Mouse (Mus musculus) lung, postnatal 0 days (tissue): ENCODE results near the gene Ggt5.

Experiments
- CTCF ChIP-seq: IDR thresholded peaks from 2 replicates; pipeline ENCODE4 v1.5.1; 2016; ENCODE audit warnings: antibody characterized with exemption, mild to moderate bottlenecking
- EP300 ChIP-seq: IDR thresholded peaks from 2 replicates; pipeline ENCODE4 v1.6.1; 2016; ENCODE audit warnings: antibody characterized with exemption, mild to moderate bottlenecking, control low read depth

DNA sequence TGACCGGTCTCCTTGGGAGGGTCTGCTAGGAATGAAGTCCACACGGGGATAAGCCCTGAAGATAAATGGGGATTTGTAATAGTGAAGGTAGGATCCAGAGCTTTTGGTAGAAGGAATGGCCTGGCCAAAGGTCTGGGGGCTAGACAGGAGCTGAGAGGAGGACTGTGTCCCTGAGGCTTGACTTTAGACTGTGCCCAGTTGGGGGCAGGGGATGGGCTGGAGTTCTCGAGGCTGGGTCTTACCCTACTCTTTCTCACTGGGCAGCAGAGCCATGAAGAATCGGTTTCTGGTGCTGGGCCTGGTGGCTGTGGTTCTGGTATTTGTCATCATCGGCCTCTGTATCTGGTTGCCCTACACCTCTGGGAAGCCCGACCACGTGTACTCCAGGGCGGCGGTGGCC is 15.2 kb upstream of the Ggt5 start:
- TF ChIP-seq CTCF: no peak
- no peak for TF ChIP-seq EP300
